Mouse (Mus musculus) adrenal gland, postnatal 10 days (tissue): Measurements from ENCODE around the gene Prl7b1. TPM values are rescaled to one million over a fixed set of nuclear protein-coding genes. Genes with fewer than 3 reads are reported as not detected.

Experiments
- DNase-seq: peaks from one replicate; pipeline ENCODE4 v3.0.0; 2021; ENCODE audit warnings: mixed read lengths
- long read RNA-seq, 2 experiments: library from polyadenylated mRNA; stranded (forward); transcript quantifications; one replicate each; pipeline ENCODE4 v2.0.0; 2021
- total RNA-seq, 2 experiments: library from RNA; stranded (reverse); gene quantifications; 2 replicates each; pipeline ENCODE4 v1.2.3; 2021

Prl7b1 gene
- total RNA-seq, result not detected
- long read RNA-seq, experiment 1, result 0 reads
- long read RNA-seq, experiment 2, result 0 reads

DNA sequence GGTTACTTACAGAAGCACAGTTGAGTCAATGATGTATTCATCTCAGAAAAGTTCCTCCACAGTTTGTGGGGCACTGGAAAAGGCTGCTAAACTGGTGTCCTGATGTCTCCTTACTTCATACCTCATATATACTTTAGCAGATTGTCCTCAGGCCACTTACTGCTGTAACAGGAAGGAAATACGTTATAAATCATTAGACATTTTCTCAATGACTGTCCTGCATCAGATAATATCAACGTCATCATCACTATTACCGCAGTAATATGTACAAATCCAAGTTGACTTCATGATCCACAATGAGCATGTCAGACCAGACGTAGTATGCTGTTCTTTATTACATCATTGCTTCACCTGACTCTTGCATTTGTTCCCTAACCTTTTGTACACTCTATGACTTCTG lies at the start of gene Prl7b1:
Prl7b1 (minus strand) TSS at position 101 of the 400 bp plus-strand sequence.
- no peak for DNase-seq

DNA sequence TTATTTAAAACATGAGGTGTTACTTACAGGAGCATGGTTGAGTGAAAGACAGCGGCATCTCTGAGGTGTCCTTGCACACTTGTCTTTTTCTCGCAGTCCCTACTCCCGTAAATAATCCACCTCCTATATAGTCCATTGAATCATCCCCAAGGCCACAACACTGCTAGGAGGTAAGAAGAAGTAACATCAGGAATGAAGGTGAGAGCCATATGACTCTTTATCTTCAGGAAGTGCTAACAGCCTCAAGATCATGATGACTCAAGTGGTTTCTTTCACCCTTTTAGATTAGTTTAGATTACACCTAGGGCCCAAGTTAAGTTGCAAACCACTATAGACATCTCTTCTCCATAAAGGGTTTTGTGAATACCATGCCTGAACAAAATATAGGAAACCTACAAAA lies 32.0 kb upstream of the Prl7b1 start, which contains the start of gene Prl7a1:
Prl7a1 (minus strand) TSS at position 101 of the 400 bp plus-strand sequence.
- no peak for DNase-seq

DNA sequence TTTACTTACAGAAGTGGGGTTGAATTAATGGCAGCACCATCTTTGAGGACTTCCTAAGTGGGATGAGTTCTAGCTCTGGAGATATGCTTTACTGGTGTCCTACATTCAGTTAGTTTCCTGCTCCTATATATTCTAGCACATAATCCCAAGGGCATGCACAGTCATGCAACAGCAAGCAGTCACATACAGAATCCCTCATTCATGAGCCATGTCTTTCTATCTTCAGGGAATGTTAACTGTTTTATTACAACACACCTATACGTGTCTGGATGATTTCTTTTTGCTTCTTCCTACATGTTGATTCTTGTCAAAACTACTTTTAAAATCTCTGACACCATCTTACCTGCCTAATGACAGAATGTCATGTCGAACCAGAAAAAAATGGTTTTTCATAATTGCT lies 28.3 kb downstream of the Prl7b1 start, which contains the start of gene Prl8a1:
Prl8a1 (minus strand) TSS at position 101 of the 400 bp plus-strand sequence.
- DNase-seq, result no peak

- no peak for DNase-seq
These were observed 45.9 kb downstream of the Prl7b1 start, which contains the start of gene Prl8a9 for GRCm38 (mm10) chr13:27564506-27564905. TSS of gene Prl8a9 (minus strand) at chr13:27564606.

GRCm38 (mm10) chr13:27553336-27553735 lies 57.0 kb downstream of the Prl7b1 start:
- no peak for DNase-seq

Other genes starting within 250 kb of the Prl7b1 start
- not detected for gene Prl2b1, start 219.7 kb downstream of the Prl7b1 start, total RNA-seq
- gene Prl8a6, start 171.9 kb downstream of the Prl7b1 start, total RNA-seq, result not detected
- not detected for gene Prl8a8, start 97.4 kb downstream of the Prl7b1 start, total RNA-seq
- not detected for gene Prl8a9, start 46.0 kb downstream of the Prl7b1 start, total RNA-seq
- not detected for gene Prl8a1, start 28.4 kb downstream of the Prl7b1 start, total RNA-seq
- gene Prl7a1, start 31.9 kb upstream of the Prl7b1 start, total RNA-seq, result not detected
- gene Prl7a2, start 57.5 kb upstream of the Prl7b1 start, total RNA-seq, result not detected
- not detected for gene Prl7d1, start 106.2 kb upstream of the Prl7b1 start, total RNA-seq
- not detected for gene Prl7c1, start 170.2 kb upstream of the Prl7b1 start, total RNA-seq
- not detected for gene Prl2a1, start 191.1 kb upstream of the Prl7b1 start, total RNA-seq
- gene Prl2c1, start 238.8 kb upstream of the Prl7b1 start, total RNA-seq, result not detected